Mouse (Mus musculus) sigmoid colon, adult 10 weeks (tissue): Measurements from ENCODE around the gene Mmp23. TPM values are rescaled to one million over a fixed set of nuclear protein-coding genes. Genes with fewer than 3 reads are reported as not detected.

Experiments used
- polyA plus RNA-seq: library from polyadenylated mRNA; stranded (reverse); fragments of 350-450 nt; fragmentation: Illumina TruSeq; extraction: RNeasy Lipid Tissue Mini Kit (QIAGEN cat#74804); gene quantifications from one replicate; pipeline ENCODE4 v1.2.3, GENCODE M21; 2014; ENCODE audit warnings: low read depth, low replicate concordance

Mmp23 gene
- polyA plus RNA-seq, result 0.54 TPM

GRCm38 (mm10) chr4:155653086-155653450 lies at the start of gene Mmp23:
Gene Mmp23, minus strand, starts transcription at chr4:155653384.

GRCm38 (mm10) chr4:155694111-155694481 lies 40.9 kb upstream of the Mmp23 start, which contains the start of gene Fndc10:
Gene Fndc10, plus strand, starts transcription at chr4:155694342.

GRCm38 (mm10) chr4:155668689-155669597 lies 15.8 kb upstream of the Mmp23 start, which contains the start of gene Mib2:
Gene Mib2, minus strand, starts transcription at chr4:155669198.

GRCm38 (mm10) chr4:155645308-155645707 lies 7.9 kb downstream of the Mmp23 start, which contains the start of gene Gm10563:
Gene Gm10563, minus strand, starts transcription at chr4:155645408.

GRCm38 (mm10) chr4:155624338-155625291 lies 28.6 kb downstream of the Mmp23 start, which contains the start of gene Cdk11b:
Gene Cdk11b, plus strand, starts transcription at chr4:155624854.

GRCm38 (mm10) chr4:155601091-155601996 lies 51.8 kb downstream of the Mmp23 start, which contains the start of gene Slc35e2:
Gene Slc35e2, plus strand, starts transcription at chr4:155601416.

Other genes with a start within 250 kb of the Mmp23 start
- 0.66 TPM for gene Cfap74, start 244.2 kb downstream of the Mmp23 start, polyA plus RNA-seq
- not detected for gene Tmem52, start 184.3 kb downstream of the Mmp23 start, polyA plus RNA-seq
- 249 TPM for gene Gnb1, start 162.0 kb downstream of the Mmp23 start, polyA plus RNA-seq
- gene Nadk, start 91.0 kb downstream of the Mmp23 start, polyA plus RNA-seq, result 60.5 TPM
- gene Slc35e2, start 52.0 kb downstream of the Mmp23 start, polyA plus RNA-seq, result 12.6 TPM
- gene Cdk11b, start 28.5 kb downstream of the Mmp23 start, polyA plus RNA-seq, result 70.4 TPM
- not detected for gene Gm10563, start 8.0 kb downstream of the Mmp23 start, polyA plus RNA-seq
- gene Mib2, start 15.8 kb upstream of the Mmp23 start, polyA plus RNA-seq, result 1.3 TPM
- gene Fndc10, start 41.0 kb upstream of the Mmp23 start, polyA plus RNA-seq, result not detected
- 110 TPM for gene Ssu72, start 51.4 kb upstream of the Mmp23 start, polyA plus RNA-seq
- not detected for gene Tmem240, start 81.4 kb upstream of the Mmp23 start, polyA plus RNA-seq
- gene Atad3a, start 107.7 kb upstream of the Mmp23 start, polyA plus RNA-seq, result 5.1 TPM
- gene Vwa1, start 121.3 kb upstream of the Mmp23 start, polyA plus RNA-seq, result 0.63 TPM
- gene Tmem88b, start 132.5 kb upstream of the Mmp23 start, polyA plus RNA-seq, result 0.98 TPM
- not detected for gene Ankrd65, start 137.1 kb upstream of the Mmp23 start, polyA plus RNA-seq
- gene Mrpl20, start 149.5 kb upstream of the Mmp23 start, polyA plus RNA-seq, result 39.1 TPM
- 177 TPM for gene Ccnl2, start 159.1 kb upstream of the Mmp23 start, polyA plus RNA-seq
- gene Aurkaip1, start 177.9 kb upstream of the Mmp23 start, polyA plus RNA-seq, result 4.8 TPM
- gene Mxra8, start 186.3 kb upstream of the Mmp23 start, polyA plus RNA-seq, result 52.4 TPM
- 1.5 TPM for gene Dvl1, start 194.0 kb upstream of the Mmp23 start, polyA plus RNA-seq
- 0.13 TPM for gene Tas1r3, start 210.0 kb upstream of the Mmp23 start, polyA plus RNA-seq
- 7.8 TPM for gene Cptp, start 216.1 kb upstream of the Mmp23 start, polyA plus RNA-seq
- 2.7 TPM for gene Ints11, start 216.2 kb upstream of the Mmp23 start, polyA plus RNA-seq
- 1.3 TPM for gene Pusl1, start 238.4 kb upstream of the Mmp23 start, polyA plus RNA-seq
- gene Acap3, start 238.4 kb upstream of the Mmp23 start, polyA plus RNA-seq, result 0.47 TPM